Mouse (Mus musculus) adrenal gland, adult 2 months (tissue): ENCODE data around the gene Pde4a. TPM values are rescaled to one million over a fixed set of nuclear protein-coding genes. Genes with fewer than 3 reads are reported as not detected.
A peak's percentile ranks its signal among the peaks of the same experiment; 100 is the strongest.
"Not testable (repeated sequence)": the region's sequence is repeated elsewhere in the genome, so short reads cannot be mapped to it uniquely, and the experiment has no call there.

Source experiments
- DNase-seq: peaks from one replicate; pipeline ENCODE4 v3.0.0; 2021
- polyA plus RNA-seq: library from polyadenylated mRNA; depleted of rRNA; stranded (reverse); fragments of >200 nt; gene quantifications from 2 replicates; pipeline ENCODE4 v1.2.3, GENCODE M21; 2012
- total RNA-seq, 2 experiments: library from RNA; stranded (reverse); gene quantifications; 2 replicates each; pipeline ENCODE4 v1.2.3; 2021

Gene Pde4a
- total and polyA plus RNA-seq, 3 experiments = 8.8 to 17.7 (median 13.2) TPM

DNA sequence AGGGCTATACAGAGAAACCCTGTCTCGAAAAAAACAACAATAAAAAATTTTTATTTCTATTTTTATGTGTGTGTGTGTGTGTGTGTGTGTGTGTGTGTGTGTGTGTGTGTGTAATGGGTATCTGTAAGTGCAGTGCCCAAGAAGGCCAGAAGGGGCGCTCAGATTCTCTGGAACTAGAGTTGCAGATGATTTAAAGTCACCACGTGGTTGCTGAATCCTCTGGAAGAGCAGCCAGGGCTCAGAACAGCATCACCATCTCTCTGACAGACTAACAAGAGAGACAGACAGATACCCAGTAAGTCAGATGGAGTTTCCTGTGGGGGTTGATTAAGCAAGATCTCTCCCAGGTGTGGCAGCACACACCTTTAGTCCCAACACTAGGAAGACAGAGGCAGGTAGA, 54.3 kb downstream of the Pde4a start:
- DNase-seq = no peak

- peak; percentile 95 for DNase-seq
Measured at GRCm38 (mm10) chr9:21220490-21221382, 55.2 kb downstream of the Pde4a start.

- DNase-seq = peak; percentile 29
Measured at GRCm38 (mm10) chr9:21221383-21221929, 55.9 kb downstream of the Pde4a start.

GRCm38 (mm10) chr9:21223490-21223889, 58.0 kb downstream of the Pde4a start:
- not testable (repeated sequence) for DNase-seq

DNA sequence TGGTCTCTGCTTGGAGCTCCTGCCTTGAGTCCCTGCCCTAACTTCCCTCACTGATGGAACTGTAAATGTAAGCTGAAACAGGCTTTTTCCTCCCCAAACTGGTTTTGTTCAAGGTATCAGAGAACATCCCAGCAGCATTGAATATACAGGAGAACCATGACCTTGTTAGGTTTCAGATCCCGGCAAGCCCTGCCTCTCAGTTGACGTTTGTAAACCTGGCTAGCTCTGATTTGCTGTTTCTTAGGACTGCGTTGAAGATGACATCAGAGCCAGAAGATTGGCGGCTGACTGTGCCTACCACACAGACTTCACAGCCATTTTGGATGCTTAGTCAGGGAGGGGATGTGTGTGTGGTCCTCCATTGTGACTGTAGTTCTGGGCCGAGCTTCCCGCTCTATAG, 58.4 kb downstream of the Pde4a start:
- DNase-seq = no peak

DNA sequence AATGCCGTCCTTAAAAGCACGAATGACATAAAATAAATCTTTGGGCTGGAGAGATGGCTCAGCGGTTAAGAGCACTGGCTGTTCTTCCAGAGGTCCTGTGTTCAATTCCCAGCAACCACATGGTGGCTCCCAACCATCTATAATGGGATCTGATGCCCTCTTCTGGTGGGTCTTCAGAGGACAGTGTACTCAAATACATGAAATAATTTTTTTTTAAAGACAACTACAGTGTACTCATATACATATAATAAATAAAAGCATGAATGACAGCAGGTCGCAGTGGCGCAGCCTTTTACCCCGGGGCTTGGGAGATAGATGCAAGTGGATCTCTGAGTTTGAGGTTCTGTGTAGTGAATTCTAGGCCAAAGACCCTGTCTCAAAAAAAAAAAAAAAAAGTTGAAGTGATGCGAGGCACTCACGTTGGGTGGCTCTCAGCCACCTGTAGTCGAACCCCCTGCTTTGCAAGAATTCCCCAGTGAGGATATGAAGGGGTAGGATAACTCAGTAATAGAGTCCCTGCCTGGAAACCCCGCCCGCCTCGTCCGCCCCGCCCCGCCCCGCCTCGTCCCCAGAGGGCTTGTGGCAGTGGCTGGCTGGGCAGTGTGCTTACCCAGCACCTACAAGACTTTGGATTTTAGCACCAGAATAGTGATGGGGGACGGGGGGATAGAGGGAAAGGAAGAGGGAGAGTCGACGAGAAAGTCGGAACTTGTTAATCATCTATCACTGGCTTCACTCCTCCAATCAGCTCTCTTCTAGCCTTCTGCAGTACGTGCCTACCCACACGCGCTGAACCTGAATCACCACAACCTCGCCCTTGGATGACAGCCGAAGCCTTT, 59.3 kb downstream of the Pde4a start:
- DNase-seq = peak; percentile 85

DNA sequence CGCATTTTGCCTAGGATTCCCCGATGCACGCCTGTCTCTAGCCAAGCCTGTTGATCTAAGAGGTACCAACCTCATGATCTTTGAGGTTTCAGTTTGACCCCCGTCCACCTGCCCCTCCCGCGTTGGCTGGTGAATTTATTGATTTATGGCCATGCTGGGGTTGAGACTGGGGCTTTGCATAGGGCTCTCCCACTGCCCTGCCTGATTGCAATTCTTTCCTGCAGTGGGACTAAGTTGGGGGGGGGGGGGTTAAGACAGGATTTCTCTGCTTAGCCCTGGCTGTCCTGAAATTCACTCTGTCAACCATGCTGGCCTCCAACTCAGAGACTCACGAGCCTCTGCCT, 59.9 kb downstream of the Pde4a start:
- no peak for DNase-seq

DNA sequence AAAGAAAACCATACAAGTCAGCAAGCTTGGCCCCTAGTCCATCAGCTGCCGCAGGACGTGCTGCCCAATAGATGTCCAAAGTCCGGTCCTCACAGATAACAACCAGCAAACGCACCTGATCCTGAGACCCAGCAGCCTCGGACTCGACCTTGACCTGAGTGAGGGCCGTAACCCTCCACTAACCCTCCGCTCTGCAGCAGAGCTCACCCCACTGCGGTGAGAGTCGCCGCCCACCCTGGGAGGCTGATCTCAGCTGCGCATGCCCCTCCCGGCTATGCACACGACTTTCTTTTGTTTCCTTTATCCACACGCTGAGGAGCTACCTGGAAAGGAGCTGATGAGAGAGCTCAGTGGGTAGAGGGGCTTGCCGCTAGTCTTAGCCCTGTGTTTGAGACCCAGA, 61.8 kb downstream of the Pde4a start:
- DNase-seq = no peak

- no peak for DNase-seq
Measured at GRCm38 (mm10) chr9:21231551-21231950, 66.0 kb downstream of the Pde4a start.

DNA sequence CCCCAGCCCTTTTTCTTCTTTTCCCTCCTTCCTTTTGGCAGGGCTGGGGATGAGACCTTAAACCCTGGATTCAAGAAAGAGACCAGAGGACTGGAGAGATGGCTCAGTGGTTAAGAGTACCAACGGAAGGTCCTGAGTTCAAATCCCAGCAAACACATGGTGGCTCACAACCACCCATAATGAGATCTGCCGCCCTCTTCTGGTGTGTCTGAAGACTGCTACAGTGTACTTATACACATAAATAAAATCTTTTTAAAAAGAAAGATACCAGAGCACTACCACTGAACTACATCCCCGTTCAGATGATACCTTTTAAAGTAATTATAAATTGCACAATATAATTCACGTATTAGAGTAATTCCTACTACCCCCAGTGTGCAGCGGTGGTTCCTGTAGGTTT, 67.4 kb downstream of the Pde4a start:
- no peak for DNase-seq

DNA sequence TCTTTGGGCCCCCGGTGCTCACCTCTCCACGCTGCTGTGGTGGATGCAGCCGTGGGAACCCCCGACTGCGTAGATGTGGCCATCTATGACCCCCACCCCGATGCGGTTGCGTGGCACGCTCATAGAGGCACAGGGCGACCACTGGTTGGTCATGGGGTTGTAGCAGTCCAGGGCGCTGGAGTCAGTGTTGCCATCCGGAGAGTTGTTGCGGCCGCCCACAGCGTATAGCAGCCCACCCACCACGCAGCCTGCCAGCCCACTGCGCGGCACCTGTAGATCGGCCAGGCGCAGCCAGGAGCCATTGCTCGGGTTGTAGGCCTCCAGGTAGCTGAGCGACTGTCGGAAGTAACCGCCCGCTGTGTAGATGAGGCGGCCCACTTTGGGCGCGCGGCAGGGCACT, 67.9 kb downstream of the Pde4a start:
- no peak for DNase-seq

GRCm38 (mm10) chr9:21233805-21234204, 68.3 kb downstream of the Pde4a start:
- no peak for DNase-seq

DNA sequence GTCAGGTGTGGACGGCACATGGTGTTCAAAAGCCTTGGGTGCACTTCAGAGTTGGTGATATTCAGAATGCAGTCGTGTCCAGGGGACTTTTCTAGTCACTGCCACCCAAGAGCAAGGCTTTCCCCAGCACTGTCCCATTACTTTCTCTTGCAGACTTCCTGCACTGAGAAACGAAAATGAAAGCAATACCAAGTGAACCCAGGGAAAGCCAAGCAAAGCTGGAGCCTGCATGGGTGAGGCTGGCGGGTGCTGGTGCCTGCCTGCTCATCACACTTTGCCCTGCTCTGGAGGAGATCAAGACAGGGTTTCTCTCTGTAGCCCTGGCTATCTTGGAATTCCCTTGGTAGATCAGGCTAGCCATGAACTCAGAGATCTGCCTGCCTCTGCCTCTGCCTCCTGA, 69.8 kb downstream of the Pde4a start:
- no peak for DNase-seq

DNA sequence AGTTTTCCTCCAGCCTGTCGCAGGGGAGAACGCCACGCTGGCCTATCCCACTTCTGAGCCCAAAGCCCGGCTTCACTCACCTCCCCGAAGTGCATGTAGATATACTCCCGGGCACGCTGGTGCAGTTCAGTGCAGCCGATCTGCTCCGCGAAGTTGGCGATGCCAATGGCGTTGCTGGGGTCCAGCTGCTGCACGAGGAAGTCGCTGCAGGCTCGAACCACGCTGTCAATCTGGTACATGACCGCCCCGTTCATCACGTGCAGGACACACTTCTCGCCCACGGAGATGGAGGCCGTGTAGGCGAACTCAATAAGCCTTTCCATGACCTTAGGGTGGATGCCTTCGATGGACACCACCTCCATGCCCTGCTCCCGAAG, 71.5 kb downstream of the Pde4a start:
- DNase-seq = no peak

GRCm38 (mm10) chr9:21237368-21238003, 72.0 kb downstream of the Pde4a start:
- peak; percentile 50 for DNase-seq

- peak; percentile 42 for DNase-seq
Measured at GRCm38 (mm10) chr9:21238004-21238732, 72.7 kb downstream of the Pde4a start.

- DNase-seq = peak; percentile 93
Measured at GRCm38 (mm10) chr9:21238733-21239464, 73.4 kb downstream of the Pde4a start, which contains the start of gene Keap1. Keap1 (minus strand) TSS chr9:21239361.

DNA sequence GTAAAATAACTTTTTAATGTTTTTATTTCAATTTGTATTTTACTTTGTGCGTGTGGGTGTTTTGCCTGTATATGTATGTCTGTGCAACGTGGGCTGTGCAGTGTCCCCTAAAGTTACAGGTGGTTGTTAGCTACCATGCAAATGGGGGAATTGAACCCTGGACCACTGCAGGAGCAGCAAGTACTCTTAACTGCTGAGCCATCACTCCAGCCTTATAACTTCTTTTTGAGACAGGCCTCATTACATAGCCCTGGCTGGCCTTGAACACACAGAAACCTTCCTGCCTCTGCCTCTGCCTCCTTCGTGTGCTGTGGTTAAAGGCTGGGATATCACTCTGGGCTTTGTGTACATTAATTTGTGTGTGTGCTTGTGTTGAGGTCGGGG, 73.9 kb downstream of the Pde4a start:
- DNase-seq = no peak

- peak; percentile 75 for DNase-seq
Measured at GRCm38 (mm10) chr9:21241343-21241742, 75.8 kb downstream of the Pde4a start.

DNA sequence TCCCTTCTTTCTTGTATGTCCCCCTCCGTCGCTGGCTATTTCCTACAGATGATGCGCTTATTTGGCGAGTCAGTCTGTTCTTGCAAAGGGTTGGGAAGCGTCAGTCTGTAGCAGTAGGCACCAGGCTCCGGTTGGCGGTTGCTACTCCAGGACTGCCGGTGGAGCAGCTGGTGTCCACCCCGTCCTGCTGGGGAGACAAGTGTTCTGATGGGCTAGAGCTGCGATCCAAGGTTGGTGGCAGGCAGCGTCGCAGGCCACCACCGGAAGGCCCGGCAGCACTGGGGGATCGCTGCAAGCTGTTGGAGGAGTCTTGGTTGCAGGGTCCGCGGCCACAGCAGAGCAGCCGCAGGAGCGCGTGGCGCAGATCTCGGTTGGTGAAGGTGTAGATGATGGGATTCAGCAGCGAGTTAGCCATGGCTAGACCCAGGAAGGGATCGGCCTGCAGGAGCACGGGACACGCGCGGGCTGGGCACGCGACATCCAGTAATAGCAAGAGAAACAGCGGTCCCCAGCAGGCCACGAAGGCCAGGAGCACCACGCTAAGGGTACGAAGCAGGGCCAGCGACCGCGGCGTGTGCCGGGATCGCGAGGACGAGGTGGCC, 78.4 kb downstream of the Pde4a start:
- no peak for DNase-seq
